Mouse (Mus musculus): ENCODE measurements around the gene Marc1.

Gene Marc1

GRCm38 (mm10) chr1:184752671-184753070 is 58.4 kb downstream of the Marc1 start:
- no peak for DNase-seq

GRCm38 (mm10) chr1:184750114-184750664 is 60.9 kb downstream of the Marc1 start:
- no peak for DNase-seq

GRCm38 (mm10) chr1:184748692-184749152 is 62.4 kb downstream of the Marc1 start:
- DNase-seq = peak; percentile 73

DNA sequence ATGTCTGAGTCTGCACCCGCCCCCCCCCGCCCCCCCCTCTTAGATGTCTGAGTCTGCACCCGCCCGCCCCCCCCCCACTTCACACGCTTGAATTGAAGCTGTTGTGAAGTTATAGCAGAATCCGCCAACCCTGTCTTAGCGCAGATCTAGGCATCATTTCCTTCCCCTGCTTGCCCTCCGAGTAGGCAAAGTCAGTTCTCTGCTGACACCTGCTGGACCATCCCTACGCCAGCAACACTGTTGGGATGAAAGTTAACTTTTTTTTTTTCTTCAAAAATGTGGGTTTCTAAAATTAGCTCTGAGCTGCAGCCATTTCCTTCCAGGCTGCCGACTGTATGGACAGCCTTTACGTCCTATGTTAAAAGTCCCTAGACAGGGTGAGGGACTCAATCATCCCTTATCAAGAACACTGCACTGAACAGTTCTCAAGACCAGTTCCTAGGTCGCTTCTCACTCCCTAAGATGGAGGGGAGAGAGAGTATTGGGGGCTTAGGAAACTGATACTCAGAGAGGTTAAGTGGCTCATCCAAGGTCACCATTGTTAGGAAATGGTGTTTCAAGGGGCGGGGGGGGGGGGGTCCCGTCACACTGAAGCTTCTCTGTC is 73.1 kb downstream of the Marc1 start:
- peak; percentile 85 for DNase-seq

- no peak for DNase-seq
These were observed 73.9 kb downstream of the Marc1 start for GRCm38 (mm10) chr1:184737228-184737627.

All from kidney, postnatal 10 days (tissue).